Mouse (Mus musculus) heart, embryonic 12.5 days (tissue): ENCODE measurements around the gene Ube2r2. TPM values are rescaled to one million over a fixed set of nuclear protein-coding genes. Genes with fewer than 3 reads are reported as not detected.

Experiments used
- ATAC-seq: fragments of 200-750 bp; cut with Nextera tagmentation; 2 replicates; pipeline ENCODE4 v1.8.0; 2017; ENCODE audit warnings: moderate TSS enrichment, moderate library complexity; ENCODE audit not compliant: insufficient number of reproducible peaks, low FRiP score
- H3K27ac ChIP-seq: fragments of 300-500 bp; sonication (generic); 2 replicates; pipeline ENCODE4 v1.5.1; 2016; ENCODE audit warnings: mild to moderate bottlenecking, moderate library complexity; ENCODE audit not compliant: poor library complexity, severe bottlenecking
- H3K27me3 ChIP-seq: fragments of 300-500 bp; sonication (generic); replicated peaks from 2 replicates; pipeline ENCODE4 v1.6.1; 2016; ENCODE audit warnings: mild to moderate bottlenecking, moderate library complexity
- H3K36me3 ChIP-seq: fragments of 300-500 bp; sonication (generic); 2 replicates; pipeline ENCODE4 v1.6.1; 2016; ENCODE audit warnings: mild to moderate bottlenecking, moderate library complexity
- H3K4me1 ChIP-seq: fragments of 300-500 bp; sonication (generic); replicated peaks from 2 replicates; pipeline ENCODE4 v1.6.1; 2016; ENCODE audit warnings: mild to moderate bottlenecking
- H3K4me2 ChIP-seq: fragments of 300-500 bp; sonication (generic); 2 replicates; pipeline ENCODE4 v1.6.1; 2016; ENCODE audit warnings: mild to moderate bottlenecking, moderate library complexity
- H3K4me3 ChIP-seq: fragments of 300-500 bp; sonication (generic); 2 replicates; pipeline ENCODE4 v1.5.1; 2016; ENCODE audit warnings: mild to moderate bottlenecking
- H3K9ac ChIP-seq: fragments of 300-500 bp; sonication (generic); 2 replicates; pipeline ENCODE4 v1.6.1; 2016; ENCODE audit warnings: mild to moderate bottlenecking, moderate library complexity
- H3K9me3 ChIP-seq: fragments of 300-500 bp; sonication (generic); replicated peaks from 2 replicates; pipeline ENCODE4 v1.6.1; 2016; ENCODE audit warnings: mild to moderate bottlenecking, moderate library complexity
- WGBS: fragments of 180-500 bp; shearing (Covaris S2); methylation state at CpG from one replicate; pipeline ENCODE4 v1.1.7; 2016; 5-methylcytosine and 5-hydroxymethylcytosine counted together
- polyA plus RNA-seq: library from polyadenylated mRNA; unstranded; fragments of >200 nt; fragmentation: Nextera tagmentation; extraction: Ambion mirVana; gene quantifications from 2 replicates; pipeline ENCODE4 v1.2.1, GENCODE M21; 2016

Ube2r2 gene
- polyA plus RNA-seq, 1 experiment from 2014 or later = 87.7 TPM

- Histone ChIP-seq H3K36me3 (peaks cover 20% of the 10 kb centered on the region), H3K9me3 (no peaks in the 10 kb centered on the region), H3K4me3 (no peak overlapping the region), H3K27ac (no peak overlapping the region), H3K4me2 (no peak overlapping the region), H3K27me3 (no peaks in the 10 kb centered on the region), H3K9ac (no peak overlapping the region), H3K4me1 (no peaks in the 10 kb centered on the region)
- ATAC-seq = no peak
- WGBS = 85% methylated on average over 3 of the region's 3 CpGs
Measured at GRCm38 (mm10) chr4:41149891-41150290, 14.3 kb downstream of the Ube2r2 start.

GRCm38 (mm10) chr4:41151186-41151585, 15.6 kb downstream of the Ube2r2 start:
- Histone ChIP-seq H3K9me3 (no peaks in the 10 kb centered on the region), H3K4me2 (no peak overlapping the region), H3K27ac (no peak overlapping the region), H3K27me3 (no peaks in the 10 kb centered on the region), H3K9ac (no peak overlapping the region), H3K36me3 (peaks cover 18% of the 10 kb centered on the region), H3K4me1 (no peaks in the 10 kb centered on the region), H3K4me3 (no peak overlapping the region)
- ATAC-seq = no peak
- WGBS = 89% methylated on average over 7 of the region's 7 CpGs

DNA sequence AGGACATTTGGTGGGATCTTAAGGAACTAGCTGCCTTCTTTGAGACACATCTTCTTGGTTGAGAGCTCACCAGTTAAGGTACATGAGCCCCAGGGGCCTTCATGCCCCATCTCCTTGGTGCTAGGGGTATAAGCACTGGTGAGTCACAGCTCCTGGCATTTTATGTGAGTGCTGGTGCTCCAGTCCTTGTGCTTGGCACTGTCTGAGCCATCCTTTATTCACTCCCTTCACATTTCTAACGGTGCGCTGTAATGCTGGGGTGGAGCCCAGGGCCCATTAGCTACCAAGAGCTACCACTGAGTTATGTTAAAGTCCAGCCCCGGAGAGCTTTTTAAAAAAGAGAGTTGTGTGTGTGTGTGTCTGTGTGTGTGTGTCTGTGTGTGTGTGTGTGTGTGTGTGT, 17.6 kb downstream of the Ube2r2 start:
- Histone ChIP-seq H3K36me3 (peaks cover 14% of the 10 kb centered on the region), H3K4me3 (no peak overlapping the region), H3K4me1 (peaks cover 10% of the 10 kb centered on the region), H3K4me2 (no peak overlapping the region), H3K9me3 (no peaks in the 10 kb centered on the region), H3K9ac (no peak overlapping the region), H3K27me3 (no peaks in the 10 kb centered on the region), H3K27ac (no peak overlapping the region)
- 96% methylated on average over 3 of the region's 3 CpGs for WGBS
- no peak for ATAC-seq

DNA sequence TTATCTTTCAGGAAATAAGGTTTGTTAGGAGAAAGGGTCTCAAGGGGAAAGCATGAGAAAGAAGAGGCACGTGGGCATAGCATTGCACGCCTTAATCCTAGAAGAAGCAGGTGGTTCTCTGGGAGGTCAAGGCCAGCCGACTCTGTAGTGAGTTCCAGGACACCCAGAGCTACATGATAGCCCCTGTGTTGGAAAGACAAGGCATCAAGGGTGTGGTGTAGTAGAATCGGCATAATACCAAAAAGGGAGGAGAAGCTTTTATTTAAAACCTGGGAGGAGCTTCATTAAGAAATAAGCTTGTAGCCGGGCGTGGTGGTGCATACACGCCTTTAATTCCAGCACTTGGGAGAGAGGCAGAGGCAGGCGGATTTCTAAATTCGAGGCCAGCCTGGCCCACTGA, 21.4 kb downstream of the Ube2r2 start:
- Histone ChIP-seq H3K36me3 (0 out of 2 replicates have a peak, but pooled peaks cover 2% of the 10 kb centered on the region), H3K4me1 (peaks cover 13% of the 10 kb centered on the region), H3K4me2 (no peak overlapping the region), H3K27ac (no peak overlapping the region), H3K9me3 (no peaks in the 10 kb centered on the region), H3K4me3 (no peak overlapping the region), H3K27me3 (no peaks in the 10 kb centered on the region), H3K9ac (no peak overlapping the region)
- WGBS = 82% methylated on average over 9 of the region's 9 CpGs
- ATAC-seq = no peak

DNA sequence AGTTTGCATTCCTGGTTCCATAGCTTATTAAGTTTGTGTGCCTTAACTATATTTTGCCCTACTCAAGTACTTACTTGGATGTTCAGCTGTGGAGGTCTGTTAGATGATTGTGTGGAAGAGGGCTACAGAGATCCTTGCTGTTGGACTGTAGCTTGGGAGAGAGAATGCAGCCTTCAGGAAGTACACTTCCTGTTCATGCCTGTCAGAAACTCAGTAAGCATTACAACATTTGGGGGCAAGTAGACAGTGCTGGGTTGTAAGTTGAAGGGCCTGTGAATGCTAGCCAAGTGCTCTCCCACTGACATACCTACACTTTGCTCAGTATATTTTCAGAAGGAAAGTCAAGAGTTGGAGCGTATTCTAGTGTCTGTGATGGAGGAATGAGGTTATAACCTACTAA, 22.7 kb downstream of the Ube2r2 start:
- H3K4me2 ChIP-seq = no peak overlapping the region
- no peaks in the 10 kb centered on the region for H3K27me3 ChIP-seq
- no peak overlapping the region for H3K4me3 ChIP-seq
- no peak overlapping the region; the same call in 1 of the 2 replicates for H3K27ac ChIP-seq
- peaks cover 13% of the 10 kb centered on the region for H3K4me1 ChIP-seq
- no peaks in the 10 kb centered on the region for H3K9me3 ChIP-seq
- ATAC-seq = no peak
- 88% methylated on average over 1 of the region's 1 CpGs for WGBS
- H3K36me3 ChIP-seq = 0 out of 2 replicates have a peak, but pooled peaks cover 2% of the 10 kb centered on the region
- H3K9ac ChIP-seq = no peak overlapping the region

GRCm38 (mm10) chr4:41161232-41161631, 25.7 kb downstream of the Ube2r2 start:
- Histone ChIP-seq H3K4me1 (peaks cover 23% of the 10 kb centered on the region), H3K4me3 (no peak overlapping the region), H3K27me3 (no peaks in the 10 kb centered on the region), H3K27ac (no peak overlapping the region), H3K9ac (no peak overlapping the region), H3K4me2 (no peak overlapping the region), H3K36me3 (no peaks in the 10 kb centered on the region), H3K9me3 (no peaks in the 10 kb centered on the region)
- WGBS = 95% methylated on average over 3 of the region's 3 CpGs
- ATAC-seq = no peak

- Histone ChIP-seq H3K4me3 (no peak overlapping the region), H3K4me1 (peaks cover 11% of the 10 kb centered on the region), H3K9ac (no peak overlapping the region), H3K4me2 (no peak overlapping the region), H3K27ac (no peak overlapping the region), H3K36me3 (peaks cover 18% of the 10 kb centered on the region), H3K9me3 (no peaks in the 10 kb centered on the region), H3K27me3 (no peaks in the 10 kb centered on the region)
- 37% methylated on average over 2 of the region's 2 CpGs for WGBS
- ATAC-seq = no peak
Measured at GRCm38 (mm10) chr4:41164974-41165373, 29.4 kb downstream of the Ube2r2 start.

- Histone ChIP-seq H3K4me1 (peaks cover 13% of the 10 kb centered on the region), H3K4me2 (no peak overlapping the region), H3K36me3 (peaks cover 18% of the 10 kb centered on the region), H3K27ac (0 out of 2 replicates have a peak overlapping the region, but pooled peaks have one; percentile 16), H3K27me3 (no peaks in the 10 kb centered on the region), H3K4me3 (no peak overlapping the region), H3K9me3 (no peaks in the 10 kb centered on the region), H3K9ac (no peak overlapping the region)
- no peak for ATAC-seq
- WGBS = 65% methylated on average over 6 of the region's 6 CpGs
Measured at GRCm38 (mm10) chr4:41165693-41166475, 30.3 kb downstream of the Ube2r2 start.

GRCm38 (mm10) chr4:41170970-41171369, 35.4 kb downstream of the Ube2r2 start:
- 90% methylated on average over 2 of the region's 2 CpGs for WGBS
- H3K9ac ChIP-seq = no peak overlapping the region
- H3K4me3 ChIP-seq = no peak overlapping the region
- 0 out of 2 replicates have a peak, but pooled peaks cover 3% of the 10 kb centered on the region for H3K4me1 ChIP-seq
- H3K27ac ChIP-seq = no peak overlapping the region
- peaks cover 35% of the 10 kb centered on the region for H3K36me3 ChIP-seq
- H3K4me2 ChIP-seq = no peak overlapping the region
- ATAC-seq = no peak
- no peaks in the 10 kb centered on the region for H3K9me3 ChIP-seq
- no peaks in the 10 kb centered on the region for H3K27me3 ChIP-seq

DNA sequence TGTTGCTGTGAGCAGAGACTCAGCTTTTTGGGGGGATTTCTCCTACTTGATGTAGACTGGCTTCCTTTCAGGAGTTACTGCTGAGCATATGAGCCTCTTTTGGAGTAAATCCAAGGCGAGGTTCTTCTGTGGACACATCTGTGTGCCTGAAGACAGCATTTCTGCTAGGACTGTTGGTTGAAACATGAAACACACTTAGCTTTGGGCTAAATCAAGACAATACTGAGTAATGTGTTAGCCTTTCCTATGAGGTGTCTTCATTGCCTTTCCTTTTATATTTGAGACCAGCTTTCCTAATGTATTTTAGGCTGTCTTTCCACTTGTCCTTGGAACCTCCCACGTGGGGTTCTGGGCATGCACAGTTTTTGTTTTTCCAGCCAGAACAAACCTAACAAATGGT, 39.1 kb downstream of the Ube2r2 start:
- H3K9me3 ChIP-seq = no peaks in the 10 kb centered on the region
- ATAC-seq = no peak
- H3K36me3 ChIP-seq = peaks cover 48% of the 10 kb centered on the region
- whole genome bisulfite sequencing = 79% methylated on average over 2 of the region's 2 CpGs
- no peak overlapping the region for H3K4me2 ChIP-seq
- no peaks in the 10 kb centered on the region for H3K27me3 ChIP-seq
- H3K27ac ChIP-seq = no peak overlapping the region
- H3K4me3 ChIP-seq = no peak overlapping the region
- H3K9ac ChIP-seq = no peak overlapping the region
- peaks cover 4% of the 10 kb centered on the region; the same call in 1 of the 2 replicates for H3K4me1 ChIP-seq

DNA sequence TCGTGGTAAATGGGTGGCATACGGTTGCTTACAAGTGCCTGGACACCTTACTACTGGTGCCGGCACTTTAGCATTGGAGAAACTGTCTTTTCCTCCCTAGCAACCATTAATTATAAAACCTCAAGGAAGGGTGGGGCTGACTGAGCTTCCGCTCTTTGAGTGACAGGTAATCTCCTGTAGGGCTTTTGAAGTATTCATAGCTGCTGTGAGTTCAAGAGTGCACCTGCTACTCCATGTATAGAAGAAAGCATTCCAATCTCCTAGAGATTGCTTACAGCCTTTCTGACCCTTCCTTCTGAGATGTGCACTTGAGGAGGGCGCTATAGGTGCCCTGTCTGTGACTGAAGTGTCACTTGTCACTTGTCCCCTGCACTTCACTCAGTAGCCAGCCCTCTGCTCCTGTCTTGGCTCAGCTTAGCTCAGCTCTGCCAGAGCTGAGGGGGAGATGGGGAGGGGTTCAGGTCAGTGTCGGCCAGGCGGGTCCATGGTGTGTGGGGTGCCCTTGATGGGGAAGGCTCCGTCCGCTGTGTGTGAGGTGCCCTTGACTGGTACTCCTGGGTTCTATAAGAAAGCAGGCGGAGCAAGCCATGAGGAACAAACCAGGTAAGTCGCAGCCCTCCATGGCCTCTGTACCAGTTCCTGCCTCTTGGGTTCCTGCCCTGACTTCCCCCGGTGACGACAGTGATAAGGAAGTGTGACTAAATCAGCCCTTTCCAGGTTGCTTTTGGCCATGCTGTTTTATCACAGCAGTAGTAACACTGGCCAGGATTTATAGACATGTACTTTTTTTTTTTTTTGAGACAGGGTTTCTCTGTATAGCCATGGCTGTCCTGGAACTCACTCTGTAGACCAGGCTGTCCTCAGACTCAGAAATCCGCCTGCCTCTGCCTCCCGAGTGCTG, 44.5 kb downstream of the Ube2r2 start:
- ATAC-seq = no peak; the same call in 1 of the 2 replicates
- no peak overlapping the region for H3K9ac ChIP-seq
- no peak overlapping the region for H3K27ac ChIP-seq
- H3K27me3 ChIP-seq = no peaks in the 10 kb centered on the region
- H3K4me2 ChIP-seq = no peak overlapping the region
- 78% methylated on average over 15 of the region's 15 CpGs for WGBS
- H3K4me1 ChIP-seq = peaks cover 7% of the 10 kb centered on the region; the same call in 1 of the 2 replicates
- H3K9me3 ChIP-seq = no peaks in the 10 kb centered on the region
- peaks cover 69% of the 10 kb centered on the region for H3K36me3 ChIP-seq
- H3K4me3 ChIP-seq = no peak overlapping the region
